Mouse (Mus musculus) limb, embryonic 14.5 days (tissue): ENCODE measurements around the gene Tlcd2. TPM values are rescaled to one million over a fixed set of nuclear protein-coding genes. Genes with fewer than 3 reads are reported as not detected.

Experiments used
- ATAC-seq: fragments of 200-750 bp; cut with Nextera tagmentation; 2 replicates; pipeline ENCODE4 v1.8.0; 2017; ENCODE audit warnings: low read depth, moderate number of reproducible peaks, moderate TSS enrichment; ENCODE audit not compliant: low FRiP score
- DNase-seq: peaks from one replicate; pipeline ENCODE4 v3.0.0-alpha.2; 2015; ENCODE audit warnings: low spot score
- H3K27ac ChIP-seq: fragments of 300-500 bp; sonication (generic); replicated peaks from 2 replicates; pipeline ENCODE4 v1.5.1; 2014; ENCODE audit warnings: low read depth, mild to moderate bottlenecking, low read length, moderate library complexity, mixed read lengths
- H3K27me3 ChIP-seq: fragments of 300-500 bp; sonication (generic); 2 replicates; pipeline ENCODE4 v1.6.1; 2014; ENCODE audit warnings: low read length, mixed read lengths; ENCODE audit not compliant: control insufficient read depth, insufficient read depth
- H3K36me3 ChIP-seq: fragments of 300-500 bp; sonication (generic); 2 replicates; pipeline ENCODE4 v1.6.1; 2014; ENCODE audit warnings: mild to moderate bottlenecking, low read length, moderate library complexity, mixed read lengths; ENCODE audit not compliant: control insufficient read depth, insufficient read depth
- H3K4me1 ChIP-seq: fragments of 300-500 bp; sonication (generic); 2 replicates; pipeline ENCODE4 v1.6.1; 2014; ENCODE audit warnings: antibody characterized with exemption, low read length, mixed read lengths; ENCODE audit not compliant: control insufficient read depth, insufficient read depth
- H3K4me2 ChIP-seq: fragments of 300-500 bp; sonication (generic); replicated peaks from 2 replicates; pipeline ENCODE4 v1.6.1; 2014; ENCODE audit warnings: low read depth, mild to moderate bottlenecking, low read length, moderate library complexity; ENCODE audit not compliant: severe bottlenecking
- H3K4me3 ChIP-seq: fragments of 300-500 bp; sonication (generic); replicated peaks from 2 replicates; pipeline ENCODE4 v1.5.1; 2014; ENCODE audit warnings: low read length
- H3K9ac ChIP-seq: fragments of 300-500 bp; sonication (generic); 2 replicates; pipeline ENCODE4 v1.6.1; 2014; ENCODE audit warnings: mild to moderate bottlenecking, low read depth, low read length, moderate library complexity; ENCODE audit not compliant: severe bottlenecking
- H3K9me3 ChIP-seq: fragments of 300-500 bp; sonication (generic); 2 replicates; pipeline ENCODE4 v1.6.1; 2016; ENCODE audit warnings: low read length; ENCODE audit not compliant: control insufficient read depth
- POLR2A ChIP-seq: fragments of 200-500 bp; IDR thresholded peaks from 2 replicates; pipeline ENCODE4 v1.8.0; 2012; ENCODE audit warnings: inconsistent platforms, mild to moderate bottlenecking, moderate library complexity, borderline replicate concordance; ENCODE audit not compliant: insufficient read depth, insufficient read length; ENCODE audit errors: extremely low read depth
- WGBS: fragments of 180-500 bp; shearing (Covaris S2); extraction: QIAGEN DNeasy Blood & Tissue Kit; methylation state at CpG from one replicate; pipeline ENCODE4 v1.1.7; 2014; 5-methylcytosine and 5-hydroxymethylcytosine counted together
- polyA plus RNA-seq, 2 experiments: library from polyadenylated mRNA; depleted of rRNA in 1 of 2; stranded (reverse) in 1 of 2; unstranded in 1 of 2; fragments of >200 nt; fragmentation: Nextera tagmentation in 1 of 2; extraction: Ambion mirVana in 1 of 2; gene quantifications; 2 replicates each; pipeline versions ENCODE4 v1.2.1 to v1.2.3; 2012 to 2014

The Tlcd2 gene
- polyA plus RNA-seq, 2 experiments = 15.0 to 25.2 TPM

DNA sequence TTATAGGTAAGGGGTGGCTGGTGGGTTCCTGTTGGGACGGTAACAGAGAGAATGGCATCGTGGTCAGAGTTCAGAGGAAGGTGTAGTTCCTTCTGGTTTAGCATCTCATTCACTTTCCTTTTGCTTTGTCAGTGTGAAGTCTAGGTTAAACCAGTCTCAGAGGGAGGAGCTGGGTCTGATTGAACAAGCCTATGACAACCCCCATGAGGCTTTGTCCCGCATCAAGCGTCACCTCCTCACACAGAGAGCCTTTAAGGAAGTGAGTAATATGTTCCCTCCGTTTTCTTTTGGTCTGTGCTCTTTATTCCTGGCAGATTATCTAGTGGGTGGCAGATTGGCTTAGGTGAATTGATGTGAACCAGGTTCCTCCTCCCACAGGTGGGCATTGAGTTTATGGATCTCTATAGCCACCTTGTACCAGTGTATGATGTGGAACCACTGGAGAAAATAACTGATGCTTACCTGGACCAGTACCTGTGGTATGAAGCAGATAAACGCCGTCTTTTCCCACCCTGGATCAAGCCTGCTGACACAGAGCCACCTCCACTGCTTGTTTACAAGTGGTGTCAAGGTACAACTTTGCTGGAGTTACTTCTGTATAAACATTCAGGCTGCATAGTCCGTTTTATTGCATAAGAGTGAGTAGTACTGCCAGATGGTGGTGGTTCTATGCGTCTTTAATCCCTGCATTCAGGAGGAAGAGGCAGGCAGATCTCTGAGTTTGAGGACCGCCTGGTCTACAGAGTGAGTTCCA, 33.0 kb downstream of the Tlcd2 start:
- Histone ChIP-seq H3K9ac (no peak overlapping the region), H3K4me2 (no peak overlapping the region), H3K27me3 (no peaks in the 10 kb centered on the region), H3K36me3 (peaks cover 99% of the 10 kb centered on the region), H3K9me3 (no peaks in the 10 kb centered on the region), H3K4me1 (no peaks in the 10 kb centered on the region), H3K27ac (no peak overlapping the region), H3K4me3 (no peak overlapping the region)
- DNase-seq (no peak), ATAC-seq (no peak)
- no peak for TF ChIP-seq POLR2A
- WGBS = 91% methylated on average over 10 of the region's 10 CpGs

DNA sequence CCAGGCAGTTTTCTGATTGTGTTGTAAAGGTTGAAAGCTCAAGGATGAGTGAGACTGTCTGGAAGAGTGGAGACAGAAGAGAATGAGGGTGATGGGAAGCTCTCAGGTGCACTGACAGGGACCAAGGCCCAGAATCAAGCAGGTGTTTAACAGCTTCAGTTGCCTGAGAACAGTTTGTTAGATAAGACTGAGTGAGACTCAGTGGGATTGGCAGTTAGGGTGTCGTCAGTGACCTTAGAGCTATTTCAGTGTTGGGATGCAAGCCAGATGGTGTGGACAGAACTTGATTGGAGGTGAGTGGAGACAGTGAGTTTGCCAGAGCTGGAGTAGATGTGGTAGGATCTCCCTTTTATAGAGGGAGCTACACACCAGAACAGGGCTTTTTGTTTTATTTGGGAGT, 36.6 kb downstream of the Tlcd2 start:
- 68% methylated on average over 1 of the region's 1 CpGs for WGBS
- Histone ChIP-seq H3K9ac (no peak overlapping the region), H3K4me3 (no peak overlapping the region), H3K4me1 (no peaks in the 10 kb centered on the region), H3K4me2 (no peak overlapping the region), H3K9me3 (no peaks in the 10 kb centered on the region), H3K36me3 (peaks cover 99% of the 10 kb centered on the region), H3K27ac (no peak overlapping the region), H3K27me3 (no peaks in the 10 kb centered on the region)
- TF ChIP-seq POLR2A = no peak
- DNase-seq (no peak), ATAC-seq (no peak)

DNA sequence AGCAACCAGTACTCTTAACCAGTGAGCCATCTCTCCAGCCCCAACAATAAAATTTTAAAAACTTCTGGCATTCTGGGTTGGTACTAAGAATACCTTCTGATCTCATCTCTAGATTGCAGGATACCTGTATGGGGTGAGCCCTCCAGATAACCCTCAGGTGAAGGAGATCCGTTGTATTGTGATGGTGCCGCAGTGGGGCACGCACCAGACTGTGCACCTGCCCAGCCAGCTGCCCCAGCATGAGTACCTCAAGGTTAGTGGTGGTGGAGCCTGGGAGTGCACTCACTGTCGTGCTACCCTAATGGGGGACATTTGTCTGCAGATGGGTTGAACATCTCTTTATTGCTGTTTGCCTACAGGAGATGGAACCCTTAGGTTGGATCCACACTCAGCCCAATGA, 46.6 kb downstream of the Tlcd2 start:
- Histone ChIP-seq H3K4me2 (no peak overlapping the region), H3K27ac (no peak overlapping the region), H3K27me3 (no peaks in the 10 kb centered on the region), H3K9me3 (no peaks in the 10 kb centered on the region), H3K36me3 (peaks cover 62% of the 10 kb centered on the region), H3K4me3 (no peak overlapping the region), H3K9ac (no peak overlapping the region), H3K4me1 (peaks cover 7% of the 10 kb centered on the region)
- WGBS = 88% methylated on average over 4 of the region's 4 CpGs
- DNase-seq (no peak), ATAC-seq (no peak)
- no peak for TF ChIP-seq POLR2A

DNA sequence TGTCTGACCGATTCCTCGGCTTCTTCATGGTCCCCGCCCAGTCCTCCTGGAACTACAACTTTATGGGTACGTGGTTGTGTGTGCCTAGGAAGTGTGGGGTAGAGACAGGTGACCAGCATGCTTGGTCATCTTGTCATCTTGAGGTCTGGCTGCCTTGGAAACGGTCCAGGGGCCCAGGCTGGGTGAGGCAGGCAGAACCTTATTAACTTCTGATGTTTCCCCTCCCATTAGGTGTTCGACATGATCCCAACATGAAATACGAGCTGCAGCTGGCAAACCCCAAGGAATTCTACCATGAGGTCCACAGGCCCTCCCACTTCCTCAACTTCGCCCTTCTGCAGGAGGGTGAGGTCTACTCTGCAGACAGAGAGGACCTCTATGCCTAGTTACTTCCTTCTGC, 47.4 kb downstream of the Tlcd2 start:
- no peak for TF ChIP-seq POLR2A
- Histone ChIP-seq H3K4me2 (no peak overlapping the region), H3K27ac (no peak overlapping the region), H3K9ac (no peak overlapping the region), H3K4me3 (no peak overlapping the region), H3K27me3 (no peaks in the 10 kb centered on the region), H3K36me3 (peaks cover 55% of the 10 kb centered on the region), H3K4me1 (peaks cover 7% of the 10 kb centered on the region), H3K9me3 (no peaks in the 10 kb centered on the region)
- WGBS = 55% methylated on average over 8 of the region's 8 CpGs
- ATAC-seq (no peak), DNase-seq (no peak)

DNA sequence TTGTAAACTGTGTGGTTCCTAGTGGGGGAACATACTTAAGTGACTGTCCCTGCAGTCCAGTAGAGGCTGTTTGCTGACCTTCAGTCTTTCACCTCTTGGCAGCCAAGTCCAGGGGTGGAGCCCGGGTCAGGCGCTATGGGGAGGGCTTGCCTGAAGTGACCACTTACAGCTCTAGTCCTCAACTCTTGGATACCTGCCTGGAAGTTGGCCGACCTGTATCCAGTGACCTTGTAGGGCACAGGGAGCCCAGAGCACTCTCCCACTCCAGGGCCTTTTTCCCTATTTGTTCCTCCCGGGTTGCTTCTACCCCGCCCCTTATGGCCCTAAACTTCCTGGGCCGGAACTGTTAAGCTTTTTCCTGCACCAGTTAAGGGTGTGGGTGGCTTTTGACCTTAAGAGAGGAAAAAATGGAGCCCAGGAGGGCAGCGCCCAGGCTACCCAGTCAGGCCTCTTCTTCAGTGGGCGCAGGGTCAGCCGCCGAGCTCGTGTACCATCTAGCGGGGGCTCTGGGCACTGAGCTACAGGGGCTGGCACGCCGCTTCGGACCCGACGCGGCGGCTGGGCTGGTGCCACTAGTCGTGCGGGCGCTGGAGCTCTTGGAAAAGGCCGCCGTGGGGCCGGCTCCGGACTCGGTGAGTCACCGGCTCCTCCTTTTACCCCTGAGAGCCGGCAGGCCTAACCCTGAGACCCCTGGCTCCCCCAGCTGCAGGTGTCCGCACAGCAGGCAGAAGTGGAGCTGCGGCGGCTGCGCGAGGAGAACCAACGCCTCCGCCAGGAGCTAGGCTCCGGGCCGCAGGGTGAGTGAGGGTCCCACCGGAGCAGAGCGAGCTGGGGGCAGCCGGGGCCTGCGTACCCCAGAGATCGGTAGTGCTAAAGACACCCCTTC, 48.5 kb downstream of the Tlcd2 start, which contains the start of gene Rilp:
Gene Rilp (plus strand): TSS at position 354 of the 886 bp plus-strand sequence.
- Histone ChIP-seq H3K9me3 (no peaks in the 10 kb centered on the region), H3K4me2 (peak within 1 kb of the TSS; percentile 94), H3K4me3 (peak within 1 kb of the TSS; percentile 45), H3K27me3 (no peaks in the 10 kb centered on the region), H3K9ac (peak within 1 kb of the TSS; percentile 57), H3K36me3 (peaks cover 44% of the 10 kb centered on the region), H3K4me1 (peaks cover 7% of the 10 kb centered on the region), H3K27ac (peak within 1 kb of the TSS; percentile 55; the same call in 1 of the 2 replicates)
- ATAC-seq (peak; percentile 73), DNase-seq (peak; percentile 22)
- WGBS = 3% methylated on average over 42 of the region's 43 CpGs
- TF ChIP-seq POLR2A = no peak
